Mouse (Mus musculus) embryo, embryonic 10.5 days (tissue): ENCODE results near the gene Nrg3.
A peak's percentile ranks its signal among the peaks of the same experiment; 100 is the strongest.
"Not testable (repeated sequence)": the region's sequence is repeated elsewhere in the genome, so short reads cannot be mapped to it uniquely, and the experiment has no call there.

ENCODE experiments used
- DNase-seq: peaks from one replicate; pipeline ENCODE4 v3.0.0-alpha.2; 2015; ENCODE audit warnings: low spot score

Nrg3 gene

GRCm38 (mm10) chr14:39211472-39211871 lies 261.4 kb downstream of the Nrg3 start:
- no peak for DNase-seq

DNA sequence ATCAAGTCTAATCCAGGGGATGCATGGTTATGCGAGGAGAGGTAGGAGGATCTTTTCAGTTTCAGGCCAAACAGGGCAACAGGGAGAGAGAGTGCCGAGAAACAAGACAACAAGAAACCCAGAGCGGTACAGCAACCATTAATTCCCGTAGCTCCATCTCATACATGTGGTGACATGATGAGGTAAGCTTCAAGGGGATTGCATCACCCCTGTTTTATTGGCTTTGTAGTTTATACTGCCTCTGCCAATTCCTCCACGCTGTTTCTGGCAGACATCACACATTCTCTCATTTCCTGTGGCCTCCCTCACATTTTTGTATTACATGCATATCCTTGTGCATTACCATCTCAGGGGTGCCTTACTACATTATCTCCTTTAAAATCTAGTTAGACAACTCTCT lies 280.9 kb downstream of the Nrg3 start:
- no peak for DNase-seq

GRCm38 (mm10) chr14:39173709-39174108 lies 299.2 kb downstream of the Nrg3 start:
- DNase-seq = peak; percentile 11

DNA sequence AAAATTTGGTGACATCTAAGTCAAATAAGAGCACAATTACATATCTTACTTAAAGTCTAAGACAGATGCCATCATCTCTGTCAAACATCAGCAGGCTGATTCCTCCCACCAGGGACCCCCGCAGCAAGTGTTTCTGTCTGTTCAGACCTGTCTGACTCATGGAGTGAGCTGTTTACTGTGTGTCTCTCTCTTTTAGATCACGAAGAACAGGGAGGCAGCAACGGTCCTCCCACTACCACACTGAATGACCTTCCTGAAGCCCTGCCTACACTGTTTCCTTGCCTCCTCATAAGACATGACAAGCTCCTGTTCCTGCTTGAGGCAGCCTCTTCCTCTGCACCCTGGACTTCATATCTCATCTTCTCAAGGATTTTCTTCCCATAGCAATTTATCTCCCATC lies 312.7 kb downstream of the Nrg3 start:
- no peak for DNase-seq

- no peak for DNase-seq
Measured at GRCm38 (mm10) chr14:39155462-39155861, 317.4 kb downstream of the Nrg3 start.

DNA sequence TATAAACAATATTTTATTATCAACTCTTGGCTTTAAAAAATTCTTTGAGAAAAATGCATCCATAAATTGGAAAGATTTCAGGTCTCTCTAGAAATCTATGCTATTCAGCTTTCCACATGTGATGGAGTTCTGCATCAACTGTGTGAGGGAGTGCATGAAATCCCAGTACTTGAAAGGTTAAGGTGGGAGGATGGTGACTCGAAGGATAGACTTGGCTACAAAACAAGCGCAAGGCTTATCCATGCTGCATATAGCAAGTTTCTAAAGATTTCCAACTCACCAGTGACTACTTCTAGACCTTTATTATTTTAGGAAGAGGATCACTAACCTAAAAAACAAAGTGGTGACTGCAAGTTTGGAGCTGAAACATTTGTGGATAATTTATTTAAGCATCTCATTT lies 343.1 kb downstream of the Nrg3 start:
- no peak for DNase-seq

- no peak for DNase-seq
Measured at GRCm38 (mm10) chr14:39117977-39118376, 354.9 kb downstream of the Nrg3 start.

DNA sequence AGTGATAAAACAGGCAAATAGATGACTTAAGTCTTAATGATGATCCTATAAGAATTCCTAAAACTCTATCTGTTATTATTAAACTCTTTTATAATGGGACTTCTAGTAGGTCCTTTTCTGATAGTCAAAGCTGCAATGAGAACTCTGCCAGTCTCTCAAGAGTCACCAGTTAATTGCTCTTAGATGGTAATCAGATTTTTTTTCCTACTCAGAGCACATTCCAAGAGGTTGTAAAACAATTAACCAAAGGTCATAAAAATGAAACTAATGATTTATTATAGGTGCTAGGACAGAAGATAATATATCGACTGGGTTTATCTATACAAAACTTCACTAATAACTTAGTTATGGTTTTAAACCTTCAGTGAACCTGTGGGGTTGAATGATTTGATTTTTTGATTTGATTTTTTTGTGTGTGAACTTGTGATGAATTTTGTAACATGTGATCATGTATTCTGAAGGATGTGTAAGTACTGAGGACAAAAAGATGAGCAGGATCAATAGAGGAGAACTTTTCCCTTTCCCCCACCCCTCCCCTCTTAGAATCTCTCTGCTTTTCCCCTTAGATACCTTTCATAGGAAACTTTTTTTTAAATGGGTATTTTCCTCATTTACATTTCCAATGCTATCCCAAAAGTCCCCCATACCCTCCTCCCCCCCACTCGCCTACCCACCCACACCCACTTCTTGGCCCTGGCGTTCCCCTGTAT lies 356.2 kb downstream of the Nrg3 start:
- not testable (repeated sequence) for DNase-seq

GRCm38 (mm10) chr14:39109566-39109965 lies 363.3 kb downstream of the Nrg3 start:
- DNase-seq = no peak

- no peak for DNase-seq
Measured at GRCm38 (mm10) chr14:39106776-39107175, 366.1 kb downstream of the Nrg3 start.

- DNase-seq = no peak
Measured at GRCm38 (mm10) chr14:39095219-39095618, 377.7 kb downstream of the Nrg3 start.

- no peak for DNase-seq
Measured at GRCm38 (mm10) chr14:39079461-39079860, 393.4 kb downstream of the Nrg3 start.

GRCm38 (mm10) chr14:39051542-39051941 lies 421.3 kb downstream of the Nrg3 start:
- no peak for DNase-seq

GRCm38 (mm10) chr14:39049021-39049420 lies 423.9 kb downstream of the Nrg3 start:
- DNase-seq = no peak

GRCm38 (mm10) chr14:39044290-39044689 lies 428.6 kb downstream of the Nrg3 start:
- DNase-seq = no peak

DNA sequence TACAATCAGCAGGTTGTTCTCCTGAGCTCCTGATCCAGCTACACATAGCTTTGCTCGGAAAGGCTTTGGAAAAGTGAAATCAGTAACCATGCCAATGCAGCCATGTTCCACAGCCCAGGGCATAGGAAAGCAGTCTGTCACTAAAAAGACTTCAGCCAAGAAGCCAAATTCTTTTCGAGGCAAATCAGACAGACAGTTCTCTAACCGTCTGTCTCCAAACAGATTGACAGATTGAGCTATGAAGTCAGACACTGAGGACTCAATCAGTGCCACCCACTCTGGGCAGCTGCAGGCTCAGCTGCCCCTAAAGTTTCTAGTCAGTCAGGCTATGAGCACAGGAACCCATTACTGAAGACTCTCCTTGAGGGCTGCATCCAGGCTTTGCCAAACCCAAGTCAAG lies 429.1 kb downstream of the Nrg3 start:
- DNase-seq = no peak

DNA sequence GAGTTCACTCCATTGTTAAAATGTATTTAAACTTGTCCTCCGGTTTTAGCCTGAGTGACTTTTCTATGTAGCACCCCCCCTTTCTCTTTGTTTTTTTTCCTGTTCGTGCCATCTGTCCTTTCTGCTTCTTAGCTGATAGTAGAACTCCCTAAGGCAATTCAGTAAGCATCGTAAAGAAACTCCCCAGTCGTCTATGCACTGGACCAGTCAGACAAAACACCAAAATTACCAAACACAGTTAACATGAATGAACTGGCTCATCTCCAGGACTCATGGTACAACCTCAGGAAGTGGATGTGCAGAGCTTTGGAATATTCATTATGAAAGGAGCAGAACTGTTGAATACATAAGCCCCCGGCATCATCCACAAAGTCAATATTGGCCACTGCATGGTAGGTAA lies 429.5 kb downstream of the Nrg3 start:
- DNase-seq = no peak

- DNase-seq = no peak
Measured at GRCm38 (mm10) chr14:39039046-39039445, 433.8 kb downstream of the Nrg3 start.

DNA sequence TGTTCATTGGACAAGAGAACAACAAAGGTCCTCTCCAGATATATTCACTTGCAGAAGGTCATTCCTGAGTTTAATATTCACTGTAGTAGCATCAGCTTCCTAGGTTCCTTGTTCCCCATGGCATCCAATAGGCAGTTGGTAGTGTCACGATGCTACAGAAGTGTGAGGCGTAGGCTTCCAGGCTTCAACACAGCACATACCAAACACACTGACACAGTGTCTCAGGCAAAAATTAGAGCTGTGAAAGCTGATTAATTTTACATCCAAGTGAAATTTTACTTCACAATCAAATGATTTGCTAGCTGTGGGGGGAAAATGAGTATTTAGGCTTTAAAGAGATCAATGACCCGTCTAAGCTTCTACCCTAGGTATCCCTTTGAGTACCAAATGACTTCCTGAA lies 438.4 kb downstream of the Nrg3 start:
- DNase-seq = no peak

GRCm38 (mm10) chr14:39023065-39023464 lies 449.8 kb downstream of the Nrg3 start:
- no peak for DNase-seq

GRCm38 (mm10) chr14:39014126-39014525 lies 458.8 kb downstream of the Nrg3 start:
- no peak for DNase-seq

- no peak for DNase-seq
Measured at GRCm38 (mm10) chr14:38997843-38998242, 475.0 kb downstream of the Nrg3 start.

DNA sequence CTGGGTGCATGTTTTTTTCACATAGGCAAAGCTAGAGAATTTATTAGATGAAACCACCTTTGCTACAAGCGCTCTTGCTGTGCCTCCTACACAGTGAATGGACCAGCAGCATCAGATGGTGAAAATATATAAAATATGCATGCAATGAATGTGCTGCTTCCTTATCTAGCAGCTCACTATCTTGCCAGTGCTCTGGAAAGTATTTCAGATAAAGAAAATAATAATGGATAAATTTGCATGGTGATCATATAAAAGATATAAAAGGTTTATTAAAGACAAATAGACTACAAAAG lies 480.4 kb downstream of the Nrg3 start:
- no peak for DNase-seq

GRCm38 (mm10) chr14:38991847-38992573 lies 480.9 kb downstream of the Nrg3 start:
- DNase-seq = peak; percentile 42
